ENCODE assay signal across 12 mouse cellular contexts in genomic region chr10:59932521-59932920, GRCm38 (mm10). TPM values are rescaled to one million over a fixed set of nuclear protein-coding genes. Genes with fewer than 3 reads are reported as not detected.
DNase-seq lines count a peak whose midpoint lies in the region; ATAC-seq and TF ChIP-seq lines count a peak whose summit lies in the region.
"Had no signal": no experiment of that assay in that cellular context is flagged by ENCODE, and none has a peak within 500 bp of the region (broad histone marks: within the 10 kb centered on the region; RNA-seq: fewer than 3 reads in every experiment).

No protein-coding gene starts in this region.

- ATAC-seq in embryonic facial prominence, embryonic 15.5 days (ENCODE audit: insufficient number of reproducible peaks, low FRiP score, low TSS enrichment, low read depth), result peak; percentile 26; the same call in 1 of the 2 replicates
- ATAC-seq: hindbrain, embryonic 16.5 days had no signal

- 64% methylated on average over 6 of the region's 6 CpGs for WGBS in embryonic facial prominence, embryonic 15.5 days
- WGBS in embryonic facial prominence, embryonic 10.5 days, result 85% methylated on average over 6 of the region's 6 CpGs
- 39% methylated on average over 6 of the region's 6 CpGs for WGBS in cerebellum, adult 2 months

- no peak overlapping the region for H3K4me3 ChIP-seq in embryonic facial prominence, embryonic 15.5 days (replicated peaks)
- H3K4me3 ChIP-seq in embryonic facial prominence, embryonic 10.5 days, result no peak overlapping the region
- peak overlapping the region; percentile 29 for H3K4me3 ChIP-seq in megakaryocyte, embryonic 14.5 days (replicated peaks)
- no peak overlapping the region for H3K4me3 ChIP-seq in cerebellum, adult 2 months (replicated peaks; ENCODE audit: insufficient read depth, low read depth, low read length)
- H3K4me3 ChIP-seq: heart, embryonic 13.5 days; limb, embryonic 15.5 days; midbrain, embryonic 12.5 days had no signal

- H3K4me2 ChIP-seq in embryonic facial prominence, embryonic 15.5 days (replicated peaks), result no peak overlapping the region
- H3K4me2 ChIP-seq: heart, embryonic 13.5 days; limb, embryonic 15.5 days; midbrain, embryonic 12.5 days had no signal

- no peaks in the 10 kb centered on the region for H3K27me3 ChIP-seq in embryonic facial prominence, embryonic 15.5 days
- no peaks in the 10 kb centered on the region for H3K27me3 ChIP-seq in embryonic facial prominence, embryonic 10.5 days (replicated peaks; ENCODE audit: low read depth, poor library complexity, severe bottlenecking)
- no peaks in the 10 kb centered on the region for H3K27me3 ChIP-seq in megakaryocyte, embryonic 14.5 days (replicated peaks)
- H3K27me3 ChIP-seq in cerebellum, adult 2 months (ENCODE audit: control insufficient read depth, insufficient read depth, low read length), result no peaks in the 10 kb centered on the region
- H3K27me3 ChIP-seq: heart, embryonic 13.5 days; limb, embryonic 15.5 days; midbrain, embryonic 12.5 days had no signal

- DNase-seq in embryonic facial prominence, embryonic 10.5 days (ENCODE audit: low spot score), result no peak
- peak; percentile 97 for DNase-seq in 416B (ENCODE audit: low read depth)
- DNase-seq in adrenal gland, postnatal 36 days, result peak; percentile 61 to 70
- no peak for DNase-seq in neural tube, embryonic 10.5 days (ENCODE audit: extremely low spot score, low spot score)
- DNase-seq in cerebellum, adult 2 months, result no peak
- DNase-seq in gastrocnemius, postnatal 25 days, result no peak

- TF ChIP-seq POLR2A in cerebellum, adult 2 months (IDR thresholded peaks at IDR 0.05; ENCODE audit: borderline replicate concordance, insufficient read depth, low read length), result no peak

- no peak for TF ChIP-seq CTCF in cerebellum, adult 2 months (IDR thresholded peaks at IDR 0.05; ENCODE audit: borderline replicate concordance, insufficient read depth, low read depth, low read length)

- peaks cover 10% of the 10 kb centered on the region for H3K4me1 ChIP-seq in embryonic facial prominence, embryonic 15.5 days
- peaks cover 24% of the 10 kb centered on the region for H3K4me1 ChIP-seq in embryonic facial prominence, embryonic 10.5 days
- H3K4me1 ChIP-seq in megakaryocyte, embryonic 14.5 days, result peaks cover 74% of the 10 kb centered on the region
- no peaks in the 10 kb centered on the region for H3K4me1 ChIP-seq in cerebellum, adult 2 months (ENCODE audit: control insufficient read depth, insufficient read depth, low read length)

- H3K27ac ChIP-seq in embryonic facial prominence, embryonic 15.5 days (replicated peaks), result no peak overlapping the region
- no peak overlapping the region for H3K27ac ChIP-seq in embryonic facial prominence, embryonic 10.5 days (replicated peaks)
- H3K27ac ChIP-seq in cerebellum, adult 2 months (ENCODE audit: insufficient read depth, low read length), result no peak overlapping the region
- H3K27ac ChIP-seq: heart, embryonic 13.5 days; limb, embryonic 15.5 days; midbrain, embryonic 12.5 days had no signal

- H3K9me3 ChIP-seq in embryonic facial prominence, embryonic 15.5 days (replicated peaks), result no peaks in the 10 kb centered on the region
- no peaks in the 10 kb centered on the region for H3K9me3 ChIP-seq in embryonic facial prominence, embryonic 10.5 days
- H3K9me3 ChIP-seq in megakaryocyte, embryonic 14.5 days, result no peaks in the 10 kb centered on the region
- H3K9me3 ChIP-seq: heart, embryonic 13.5 days; limb, embryonic 15.5 days; midbrain, embryonic 12.5 days had no signal

- no peak overlapping the region for H3K9ac ChIP-seq in embryonic facial prominence, embryonic 15.5 days
- H3K9ac ChIP-seq: heart, embryonic 13.5 days; limb, embryonic 15.5 days; midbrain, embryonic 12.5 days had no signal

- H3K36me3 ChIP-seq in embryonic facial prominence, embryonic 15.5 days, result no peaks in the 10 kb centered on the region
- H3K36me3 ChIP-seq in embryonic facial prominence, embryonic 10.5 days (replicated peaks), result no peaks in the 10 kb centered on the region
- H3K36me3 ChIP-seq in megakaryocyte, embryonic 14.5 days (replicated peaks; ENCODE audit: low read length), result no peaks in the 10 kb centered on the region
- H3K36me3 ChIP-seq: heart, embryonic 13.5 days; limb, embryonic 15.5 days; midbrain, embryonic 12.5 days had no signal

RNA-seq across cellular contexts. Expression of gene Ddit4, which starts 19.1 kb away (rescaled TPM):
- polyA plus RNA-seq in embryonic facial prominence, embryonic 15.5 days (2015; fragmentation: Nextera tagmentation; extraction: Ambion mirVana), result 83.3 and 89.1 TPM in 2 replicates
- polyA plus RNA-seq in embryonic facial prominence, embryonic 10.5 days (2016; fragmentation: Nextera tagmentation; extraction: Ambion mirVana), result 35.9 and 42.0 TPM in 2 replicates
- 10 to 100 TPM; 76.4 to 98.7 TPM for total RNA-seq in adrenal gland, postnatal 36 days (2021)
- 33.2 and 44.6 TPM in 2 replicates for polyA plus RNA-seq in megakaryocyte, embryonic 14.5 days (2012; ENCODE audit: insufficient read depth, low replicate concordance)
- polyA plus RNA-seq in cerebellum, adult 2 months (2012; rRNA removed), result 48.3 and 53.9 TPM in 2 replicates
- total RNA-seq in gastrocnemius, postnatal 25 days (2021), result 10 to 100 TPM in 1 of 2 experiments, 1 to 10 TPM in 1; 8.6 to 11.4 TPM

RNA-seq across cellular contexts. Expression of gene Dnajb12, which starts 53.2 kb away (rescaled TPM):
- polyA plus RNA-seq in embryonic facial prominence, embryonic 15.5 days (2015; fragmentation: Nextera tagmentation; extraction: Ambion mirVana), result 24.1 and 24.8 TPM in 2 replicates
- 27.0 TPM in 2 replicates for polyA plus RNA-seq in embryonic facial prominence, embryonic 10.5 days (2016; fragmentation: Nextera tagmentation; extraction: Ambion mirVana)
- 10 to 100 TPM; 51.3 to 62.5 TPM for total RNA-seq in adrenal gland, postnatal 36 days (2021)
- polyA plus RNA-seq in megakaryocyte, embryonic 14.5 days (2012; ENCODE audit: insufficient read depth, low replicate concordance), result 68.2 and 87.1 TPM in 2 replicates
- polyA plus RNA-seq in cerebellum, adult 2 months (2012; rRNA removed), result 48.6 and 52.3 TPM in 2 replicates
- 10 to 100 TPM; 49.4 to 49.8 TPM for total RNA-seq in gastrocnemius, postnatal 25 days (2021)

Comparison
In these comparisons a context has a peak if more than half of its experiments do, and no peak if none do; other contexts are left out.
1. DNase-seq: peak in 416B (single experiment) and adrenal gland, postnatal 36 days (2 of 2); none in embryonic facial prominence, embryonic 10.5 days (single experiment), neural tube, embryonic 10.5 days (single experiment), cerebellum, adult 2 months (0 of 2) and gastrocnemius, postnatal 25 days (single experiment).